Mouse (Mus musculus) regulatory T cell (primary cell): ENCODE data around the gene Kcnma1.

Source experiments
- in situ Hi-C: fragments of 300-600 bp; cut with MboI, MseI; formaldehyde crosslinking; loops from one replicate; pipeline ENCODE4 v1.15.1; 2025; ENCODE audit warnings: high pct_unique_total_duplicates

The Kcnma1 gene

DNA sequence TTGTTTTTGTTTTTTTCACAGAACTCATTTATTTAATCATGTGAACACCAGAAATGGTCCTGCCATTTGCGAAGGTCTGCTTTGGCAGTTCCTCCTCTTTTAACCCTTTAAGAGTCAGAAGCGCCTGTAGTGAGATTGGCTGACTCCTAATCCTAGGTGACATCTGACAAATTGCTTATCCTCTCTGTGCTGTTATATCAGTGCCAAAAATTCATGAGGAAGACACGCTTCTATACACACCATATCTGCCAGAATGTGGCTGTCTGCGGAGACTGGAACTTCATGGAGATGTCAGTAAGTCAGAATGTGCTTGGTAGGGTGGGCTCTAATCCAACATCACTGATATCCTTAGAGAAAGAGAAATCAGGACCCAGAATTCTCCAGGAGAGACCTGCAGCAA lies 157.3 kb downstream of the Kcnma1 start:
- in situ Hi-C loops, result no loop called here

DNA sequence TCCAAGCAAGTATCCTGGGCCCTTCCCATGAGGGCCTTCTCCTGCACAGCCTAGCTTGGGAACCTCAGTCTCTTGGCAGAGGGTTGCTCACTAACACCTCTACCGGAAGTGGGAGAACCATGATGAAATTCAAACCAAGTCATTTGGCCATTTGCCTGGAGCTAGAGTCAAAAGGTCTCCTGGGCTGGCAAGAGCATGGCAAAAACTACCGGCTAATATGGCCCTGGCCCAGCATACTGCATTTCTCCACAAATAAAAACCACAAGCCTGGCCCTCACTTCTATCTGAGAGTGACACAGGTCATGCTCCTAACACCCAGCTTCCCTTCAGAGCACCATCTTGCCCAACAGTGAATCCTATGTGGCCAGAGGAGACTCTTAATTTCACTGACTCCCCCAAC lies 159.3 kb downstream of the Kcnma1 start:
- in situ Hi-C loops, result no loop called here

GRCm38 (mm10) chr14:23848529-23849141 lies 165.7 kb downstream of the Kcnma1 start:
- in situ Hi-C loops, result no loop called here

- in situ Hi-C loops, result no loop called here
These were observed 167.6 kb downstream of the Kcnma1 start for GRCm38 (mm10) chr14:23846706-23847105.

- in situ Hi-C loops, result no loop called here
These were observed 172.3 kb downstream of the Kcnma1 start for GRCm38 (mm10) chr14:23842025-23842424.

DNA sequence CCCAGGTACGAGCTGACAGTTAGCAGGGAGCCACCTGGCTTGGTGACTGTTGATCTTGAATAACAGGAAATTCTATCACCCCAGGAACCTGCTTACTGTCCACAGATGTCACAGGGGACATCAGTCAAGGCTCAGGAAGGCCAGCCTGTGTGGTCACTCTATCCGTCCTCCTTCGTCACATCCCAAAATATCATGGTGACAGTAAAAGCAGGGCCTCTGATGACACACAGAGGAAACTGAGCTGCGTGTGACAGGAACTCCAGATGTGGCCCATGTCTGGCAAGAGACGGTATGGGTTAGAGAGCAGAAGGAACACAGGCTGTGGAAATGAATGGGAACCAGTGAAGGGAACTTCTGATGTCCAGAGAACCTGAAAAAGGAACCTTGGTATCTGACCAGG lies 174.7 kb downstream of the Kcnma1 start:
- in situ Hi-C loops, result no loop called here

GRCm38 (mm10) chr14:23835387-23836111 lies 178.7 kb downstream of the Kcnma1 start:
- in situ Hi-C loops, result no loop called here

GRCm38 (mm10) chr14:23831284-23831683 lies 183.0 kb downstream of the Kcnma1 start:
- in situ Hi-C loops, result no loop called here

DNA sequence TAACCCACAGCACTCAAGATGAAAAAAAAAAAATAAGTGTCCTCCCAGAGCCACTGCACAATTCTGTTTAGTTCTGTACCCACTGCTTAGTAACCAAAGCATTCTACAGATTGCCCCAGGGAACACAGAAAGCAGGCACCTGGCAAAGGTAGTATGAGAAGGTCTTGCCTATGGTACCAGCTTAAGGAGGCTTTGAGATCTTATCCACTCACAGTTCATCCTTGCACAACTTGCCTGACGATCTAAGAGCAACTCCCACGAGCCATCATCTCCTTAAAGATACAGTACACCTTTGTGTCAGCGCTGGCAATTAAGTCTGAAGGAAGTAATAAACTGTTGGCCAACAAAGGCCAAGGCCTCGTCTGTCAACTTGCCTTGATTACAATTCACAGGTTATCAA lies 184.0 kb downstream of the Kcnma1 start:
- in situ Hi-C loops, result no loop called here

GRCm38 (mm10) chr14:23828711-23829320 lies 185.5 kb downstream of the Kcnma1 start:
- in situ Hi-C loops, result no loop called here

DNA sequence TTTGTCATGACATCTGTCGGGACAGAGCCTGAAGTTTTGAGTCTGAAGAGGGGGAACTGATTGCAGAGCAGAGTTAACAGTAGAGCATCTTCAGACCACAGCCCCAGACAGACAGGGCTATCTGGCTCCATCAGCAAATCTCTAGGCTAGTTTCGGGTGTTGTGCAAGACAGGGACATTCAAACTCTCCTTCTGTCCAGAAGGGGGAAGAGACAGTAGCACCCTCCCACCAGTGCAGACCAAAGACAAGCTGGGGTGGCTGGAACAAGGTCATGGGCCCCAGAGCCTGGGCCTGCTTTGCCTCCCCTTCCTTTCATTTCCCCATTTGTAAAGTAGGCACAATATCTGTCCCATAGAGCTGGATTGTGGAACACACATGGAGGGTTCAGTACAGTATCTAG lies 189.4 kb downstream of the Kcnma1 start:
- in situ Hi-C loops, result no loop called here

DNA sequence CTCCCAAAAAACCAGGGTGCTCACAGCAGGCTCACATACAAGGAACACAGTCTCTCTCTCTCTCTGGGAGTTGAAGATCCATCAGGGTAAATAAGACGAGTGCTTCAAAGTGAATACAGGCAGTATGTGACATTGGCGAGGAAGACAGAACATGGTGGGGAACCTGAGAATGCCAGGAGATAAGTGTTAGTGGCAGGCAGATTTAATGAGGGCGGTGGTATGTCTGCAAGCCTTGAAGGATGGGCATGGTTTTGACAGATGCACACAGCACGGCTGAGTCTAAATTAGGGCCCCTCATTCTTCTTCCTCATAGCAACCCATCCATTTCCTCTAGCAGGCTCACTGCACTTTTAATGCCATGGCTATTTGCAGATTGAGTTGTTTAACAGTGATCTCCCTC lies 190.0 kb downstream of the Kcnma1 start:
- in situ Hi-C loops, result no loop called here

GRCm38 (mm10) chr14:23817585-23817984 lies 196.7 kb downstream of the Kcnma1 start:
- in situ Hi-C loops, result no loop called here

DNA sequence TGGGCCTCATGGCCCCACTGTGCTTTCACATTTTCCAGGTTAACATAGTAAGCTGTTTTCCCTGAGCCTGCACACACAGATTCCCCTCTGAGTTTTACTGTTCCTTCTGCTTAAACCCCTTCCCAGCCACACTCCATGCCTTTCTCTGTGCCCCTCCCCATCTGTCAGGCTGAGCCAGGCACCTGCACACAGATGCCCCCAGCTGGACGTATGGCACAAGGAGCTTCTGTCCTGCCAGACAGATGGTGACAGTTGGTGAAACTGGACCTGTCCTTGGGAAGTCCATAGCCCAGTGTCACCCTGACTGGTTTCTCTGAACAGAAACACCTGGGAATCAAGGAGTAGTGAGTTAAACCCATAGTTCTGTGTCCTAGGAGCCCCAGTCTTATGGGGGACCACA lies 204.2 kb downstream of the Kcnma1 start:
- in situ Hi-C loops, result no loop called here

- in situ Hi-C loops, result loop anchor here (10.0 kb wide), 1 partner anchor 834 kb away; no protein-coding TSS in a partner anchor
These were observed 205.2 kb downstream of the Kcnma1 start for GRCm38 (mm10) chr14:23809124-23809523.

- in situ Hi-C loops, result loop anchor here (10.0 kb wide), 1 partner anchor 832 kb away; no protein-coding TSS in a partner anchor
These were observed 207.9 kb downstream of the Kcnma1 start for GRCm38 (mm10) chr14:23806378-23806777.

DNA sequence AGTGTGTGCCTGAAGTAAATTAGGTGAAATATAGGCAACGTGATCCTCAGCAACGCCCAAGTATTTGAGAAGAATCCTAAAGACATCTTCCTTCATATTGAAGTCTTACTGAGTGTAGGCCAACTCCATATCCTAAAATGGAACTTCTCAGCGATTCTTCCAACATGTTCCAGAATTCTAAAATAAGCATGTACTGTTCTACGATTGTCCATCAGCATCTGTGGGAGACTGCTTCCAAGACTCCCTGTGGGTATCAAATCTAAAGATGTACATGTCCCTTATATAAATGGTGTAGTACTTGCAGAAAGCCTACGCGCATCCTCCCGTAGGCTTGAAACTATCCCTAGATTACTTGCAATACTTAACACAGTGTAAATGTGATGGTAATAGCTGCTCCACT lies 217.4 kb downstream of the Kcnma1 start:
- in situ Hi-C loops, result no loop called here

- in situ Hi-C loops, result no loop called here
These were observed 221.6 kb downstream of the Kcnma1 start for GRCm38 (mm10) chr14:23792674-23793073.

GRCm38 (mm10) chr14:23792076-23792475 lies 222.2 kb downstream of the Kcnma1 start:
- in situ Hi-C loops, result no loop called here

DNA sequence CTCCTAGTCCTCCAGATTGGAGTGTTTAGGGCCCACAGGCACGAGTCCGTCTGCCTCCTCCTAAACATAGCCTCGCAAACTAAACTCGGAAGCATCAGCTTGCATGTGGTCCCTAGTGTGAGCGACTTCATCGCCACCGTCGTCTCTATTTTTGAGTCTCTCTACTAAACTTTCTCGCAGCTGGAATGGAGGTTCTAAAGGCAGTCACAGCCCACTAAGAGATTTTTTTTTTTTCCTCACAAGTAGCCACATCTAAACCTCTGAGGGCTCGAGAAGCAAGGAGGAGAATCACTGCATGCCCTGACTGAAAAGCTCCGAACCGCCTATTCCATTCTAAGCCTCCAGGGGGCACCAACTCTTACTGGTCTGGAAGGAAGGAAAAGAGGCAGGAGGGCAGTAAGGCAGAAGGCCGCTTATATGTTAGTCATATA lies 223.0 kb downstream of the Kcnma1 start:
- in situ Hi-C loops, result no loop called here

GRCm38 (mm10) chr14:23786687-23787073 lies 227.6 kb downstream of the Kcnma1 start:
- in situ Hi-C loops, result loop anchor here (10.0 kb wide), 1 partner anchor 238 kb away; no protein-coding TSS in a partner anchor

GRCm38 (mm10) chr14:23785921-23786686 lies 228.2 kb downstream of the Kcnma1 start:
- in situ Hi-C loops, result loop anchor here (10.0 kb wide), 1 partner anchor 239 kb away; no protein-coding TSS in a partner anchor
